Mouse (Mus musculus): ENCODE data around the gene Mapk3. TPM values are rescaled to one million over a fixed set of nuclear protein-coding genes. Genes with fewer than 3 reads are reported as not detected.
A peak's percentile ranks its signal among the peaks of the same experiment; 100 is the strongest.

Mapk3 gene
- total and polyA plus RNA-seq, 3 experiments = 22.4 to 48.5 (median 25.3) TPM

DNA sequence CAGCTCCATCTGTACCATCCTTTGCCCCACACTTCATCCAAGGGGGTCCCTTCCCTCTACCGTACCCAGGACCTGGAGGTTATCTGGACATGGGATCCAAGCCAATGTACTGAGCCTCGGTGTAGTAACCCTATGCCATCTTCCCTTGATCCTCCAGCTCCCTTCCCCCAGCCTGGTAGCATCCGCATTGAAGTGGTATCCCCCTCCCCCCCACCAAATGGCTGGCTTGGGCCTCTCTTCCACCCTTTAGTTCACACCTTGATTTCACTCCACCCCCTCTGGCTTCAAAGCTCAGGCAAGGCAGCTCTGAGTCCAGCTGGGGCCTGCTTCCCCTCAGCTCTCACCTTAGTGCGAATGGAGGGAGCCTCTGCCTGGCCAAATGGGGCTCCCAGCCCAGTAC lies 25.7 kb downstream of the Mapk3 start:
- peaks cover 12% of the 10 kb centered on the region for H3K79me2 ChIP-seq (replicated peaks; ENCODE audit: control insufficient read depth, extremely low read depth, insufficient read depth, poor library complexity, severe bottlenecking)
- DNase-seq (ENCODE audit: extremely low read depth) = no peak
- H3K4me1 ChIP-seq (ENCODE audit: control insufficient read depth in 1 of 2, insufficient read depth in 2 of 2) = peaks cover 5 to 53% of the 10 kb centered on the region in 2 experiments; a peak in 3 of 4 replicates
- H3K4me3 ChIP-seq (replicated peaks in 1 of 3; ENCODE audit: low read depth in 2 of 3, low read length in 2 of 3, poor library complexity in 1 of 3) = no peak overlapping the region
- no peak for TF ChIP-seq RAD21 (IDR thresholded peaks at IDR 0.05; ENCODE audit: low read depth, low read length)
- TF ChIP-seq RCOR1 (conservative IDR thresholded peaks at IDR 0.05; ENCODE audit: low read depth, low read length) = no peak
- TF ChIP-seq TCF12 (IDR thresholded peaks at IDR 0.05; ENCODE audit: low read depth, low read length) = no peak
- no peak for TF ChIP-seq NELFE (IDR thresholded peaks at IDR 0.05; ENCODE audit: low read depth, low read length)
- no peak for TF ChIP-seq ETS1 (conservative IDR thresholded peaks at IDR 0.05; ENCODE audit: low read depth, low read length)
- TF ChIP-seq PAX5 (IDR thresholded peaks at IDR 0.05; ENCODE audit: low read length) = no peak
- no peak for TF ChIP-seq ZC3H11A (IDR thresholded peaks at IDR 0.05; ENCODE audit: low read depth, low read length)
- TF ChIP-seq ZKSCAN1 (IDR thresholded peaks at IDR 0.05; ENCODE audit: borderline replicate concordance, low read depth, low read length) = no peak
- TF ChIP-seq MEF2A (IDR thresholded peaks at IDR 0.05; ENCODE audit: borderline replicate concordance, low read depth, low read length) = no peak
- no peak for TF ChIP-seq CHD2 (IDR thresholded peaks at IDR 0.05; ENCODE audit: low read length)
- TF ChIP-seq MYC (IDR thresholded peaks at IDR 0.05; ENCODE audit: low read depth, low read length) = no peak
- no peak for TF ChIP-seq USF1 (IDR thresholded peaks at IDR 0.05; ENCODE audit: low read depth, low read length)
- no peak for TF ChIP-seq ZMIZ1 (IDR thresholded peaks at IDR 0.05; ENCODE audit: low read depth, low read length)
- no peak for TF ChIP-seq HCFC1 (IDR thresholded peaks at IDR 0.05; ENCODE audit: low read depth, low read length)
- no peak for TF ChIP-seq CHD1 (IDR thresholded peaks at IDR 0.05; ENCODE audit: low read depth, low read length)
- TF ChIP-seq KAT2A (IDR thresholded peaks at IDR 0.05; ENCODE audit: insufficient replicate concordance, low read length) = no peak
- no peak for TF ChIP-seq POLR2AphosphoS2 (IDR thresholded peaks at IDR 0.05; ENCODE audit: low read depth, low read length)
- no peak for TF ChIP-seq NRF1 (IDR thresholded peaks at IDR 0.05; ENCODE audit: low read depth, low read length)
- dilution Hi-C loops (cut with MboI; ENCODE audit: extremely low pct_ligation_motif_present, extremely low pct_unique_long_range_greater_than_20kb, low sequenced_read_pairs) = no loop called here
- H3K4me2 ChIP-seq (ENCODE audit: insufficient read depth, low read depth, poor library complexity, severe bottlenecking) = no peak overlapping the region
- in situ Hi-C loops (cut with MboI; ENCODE audit: low pct_ligation_motif_present, low pct_unique_long_range_greater_than_20kb, low sequenced_read_pairs) = no loop called here
- no peak overlapping the region for H3K9ac ChIP-seq (ENCODE audit: insufficient read depth, low read depth)
- H3K27ac ChIP-seq (ENCODE audit: insufficient read depth, low read depth) = no peak overlapping the region; the same call in 1 of the 2 replicates
- H3K36me3 ChIP-seq (replicated peaks in 1 of 2; ENCODE audit: control insufficient read depth in 1 of 2, insufficient read depth in 1 of 2, low read length in 1 of 2) = peaks cover 93 to 100% of the 10 kb centered on the region in 2 experiments
- peaks cover 5% of the 10 kb centered on the region for H3K9me3 ChIP-seq (replicated peaks; ENCODE audit: low read length)
- no peaks in the 10 kb centered on the region for H3K27me3 ChIP-seq (replicated peaks)

DNA sequence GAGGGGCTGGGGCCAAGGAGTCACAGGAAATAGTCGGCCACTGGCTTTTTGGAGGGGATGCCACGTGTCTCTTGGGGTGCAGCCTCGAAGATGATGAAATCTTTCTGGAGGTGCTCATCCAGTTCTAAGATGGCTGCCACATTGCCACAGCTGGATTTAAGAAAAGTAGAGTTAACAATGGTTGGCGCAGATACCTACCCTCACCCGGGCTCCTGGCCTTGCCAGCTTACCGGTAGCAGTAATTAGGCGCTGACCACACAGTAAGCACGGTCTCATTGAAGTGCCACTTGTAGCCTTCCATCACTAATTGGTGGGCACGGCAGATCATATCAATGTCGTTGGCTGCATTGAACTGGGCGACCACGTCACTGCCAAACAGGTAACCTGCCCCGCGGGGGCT lies 26.7 kb downstream of the Mapk3 start:
- H3K4me2 ChIP-seq (ENCODE audit: insufficient read depth, low read depth, poor library complexity, severe bottlenecking) = no peak overlapping the region
- TF ChIP-seq ZKSCAN1 (IDR thresholded peaks at IDR 0.05; ENCODE audit: borderline replicate concordance, low read depth, low read length) = no peak
- peak; percentile 56; the same call in 1 of the 2 replicates for TF ChIP-seq POLR2AphosphoS2 (IDR thresholded peaks at IDR 0.05; ENCODE audit: low read depth, low read length)
- dilution Hi-C loops (cut with MboI; ENCODE audit: extremely low pct_ligation_motif_present, extremely low pct_unique_long_range_greater_than_20kb, low sequenced_read_pairs) (no loop called here), in situ Hi-C loops (cut with MboI; ENCODE audit: low pct_ligation_motif_present, low pct_unique_long_range_greater_than_20kb, low sequenced_read_pairs) (no loop called here)
- no peak for DNase-seq (ENCODE audit: extremely low read depth)
- no peak overlapping the region for H3K4me3 ChIP-seq (replicated peaks in 1 of 3; ENCODE audit: low read depth in 2 of 3, low read length in 2 of 3, poor library complexity in 1 of 3)
- H3K27me3 ChIP-seq (replicated peaks) = no peaks in the 10 kb centered on the region
- peaks cover 89 to 95% of the 10 kb centered on the region in 2 experiments for H3K36me3 ChIP-seq (replicated peaks in 1 of 2; ENCODE audit: control insufficient read depth in 1 of 2, insufficient read depth in 1 of 2, low read length in 1 of 2)
- H3K79me2 ChIP-seq (replicated peaks; ENCODE audit: control insufficient read depth, extremely low read depth, insufficient read depth, poor library complexity, severe bottlenecking) = peaks cover 23% of the 10 kb centered on the region
- H3K27ac ChIP-seq (ENCODE audit: insufficient read depth, low read depth) = no peak overlapping the region
- H3K4me1 ChIP-seq (ENCODE audit: control insufficient read depth in 1 of 2, insufficient read depth in 2 of 2) = peaks cover 3 to 51% of the 10 kb centered on the region in 2 experiments; a peak in 3 of 4 replicates
- H3K9me3 ChIP-seq (replicated peaks; ENCODE audit: low read length) = peaks cover 5% of the 10 kb centered on the region
- H3K9ac ChIP-seq (ENCODE audit: insufficient read depth, low read depth) = no peak overlapping the region
